Mouse (Mus musculus) adrenal gland, postnatal 4 days (tissue): ENCODE measurements around the gene Akt1s1. TPM values are rescaled to one million over a fixed set of nuclear protein-coding genes. Genes with fewer than 3 reads are reported as not detected.

Experiments used
- DNase-seq, 2 experiments: peaks; one replicate each; pipeline ENCODE4 v3.0.0; 2021 to 2022; ENCODE audit warnings: low spot score in 2 of 2, mixed read lengths in 2 of 2
- long read RNA-seq, 2 experiments: library from polyadenylated mRNA; stranded (forward); transcript quantifications; one replicate each; pipeline ENCODE4 v2.0.0; 2021
- total RNA-seq, 2 experiments: library from RNA; stranded (reverse); gene quantifications; 2 replicates each; pipeline ENCODE4 v1.2.3; 2021

Gene Akt1s1
- total RNA-seq, result 100 to 1,000 TPM; 119 to 134 TPM
- long read RNA-seq, experiment 1, transcript Akt1s1-204 (5 exons, 1,812 nt), result minor isoform, 10 of 57 reads
- long read RNA-seq, experiment 1, transcript Akt1s1-203 (5 exons, 1,160 nt), result major isoform, 14 of 57 reads
- long read RNA-seq, experiment 1, partial matches to known transcripts, result 10 of 57 reads
- long read RNA-seq, experiment 1, other reads (novel, unspliced or antisense), result 22 of 57 reads
- long read RNA-seq, experiment 2, transcript Akt1s1-204 (5 exons, 1,812 nt), result major isoform, 32 of 167 reads
- long read RNA-seq, experiment 2, transcript Akt1s1-203 (5 exons, 1,160 nt), result minor isoform, 27 of 167 reads
- long read RNA-seq, experiment 2, partial matches to known transcripts, result 52 of 167 reads
- long read RNA-seq, experiment 2, other reads (novel, unspliced or antisense), result 50 of 167 reads

- peak; percentile 90 to 97 for DNase-seq
Measured at GRCm38 (mm10) chr7:44848561-44849415, at the start of gene Akt1s1, which contains the start of gene Tbc1d17. TSS of gene Akt1s1 (plus strand) at chr7:44848991. TSS of gene Tbc1d17 (minus strand) at chr7:44849079.

- no peak for DNase-seq
Measured at GRCm38 (mm10) chr7:44808927-44809326, 39.9 kb upstream of the Akt1s1 start.

GRCm38 (mm10) chr7:44809466-44809865 lies 39.3 kb upstream of the Akt1s1 start:
- DNase-seq, result peak in 1 of 2 experiments; percentile 1

- no peak for DNase-seq
Measured at GRCm38 (mm10) chr7:44810365-44810764, 38.4 kb upstream of the Akt1s1 start.

- no peak for DNase-seq
Measured at GRCm38 (mm10) chr7:44810819-44811557, 37.8 kb upstream of the Akt1s1 start.

GRCm38 (mm10) chr7:44812651-44813325 lies 36.0 kb upstream of the Akt1s1 start:
- DNase-seq, result no peak

- no peak for DNase-seq
Measured at GRCm38 (mm10) chr7:44813985-44814384, 34.8 kb upstream of the Akt1s1 start.

DNA sequence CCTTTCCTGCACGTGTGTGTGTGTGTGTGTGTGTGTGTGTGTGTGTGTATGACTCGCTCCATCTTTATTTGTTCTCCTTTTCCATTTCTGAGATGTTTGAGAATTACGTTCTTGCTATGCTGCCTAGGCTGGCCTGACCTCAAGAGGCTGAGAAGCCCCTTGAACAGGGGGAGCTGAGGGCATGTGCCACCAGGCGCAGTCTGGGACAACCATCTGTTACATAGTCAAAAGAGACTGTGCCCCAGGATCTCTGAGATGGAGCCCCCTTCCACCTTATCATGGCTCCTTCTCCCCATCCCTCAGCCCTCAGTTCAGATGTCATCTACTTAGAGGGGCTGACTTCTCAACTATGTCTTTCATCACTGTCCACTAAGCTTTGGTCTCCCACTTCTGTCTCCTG lies 34.4 kb upstream of the Akt1s1 start:
- DNase-seq, result no peak

DNA sequence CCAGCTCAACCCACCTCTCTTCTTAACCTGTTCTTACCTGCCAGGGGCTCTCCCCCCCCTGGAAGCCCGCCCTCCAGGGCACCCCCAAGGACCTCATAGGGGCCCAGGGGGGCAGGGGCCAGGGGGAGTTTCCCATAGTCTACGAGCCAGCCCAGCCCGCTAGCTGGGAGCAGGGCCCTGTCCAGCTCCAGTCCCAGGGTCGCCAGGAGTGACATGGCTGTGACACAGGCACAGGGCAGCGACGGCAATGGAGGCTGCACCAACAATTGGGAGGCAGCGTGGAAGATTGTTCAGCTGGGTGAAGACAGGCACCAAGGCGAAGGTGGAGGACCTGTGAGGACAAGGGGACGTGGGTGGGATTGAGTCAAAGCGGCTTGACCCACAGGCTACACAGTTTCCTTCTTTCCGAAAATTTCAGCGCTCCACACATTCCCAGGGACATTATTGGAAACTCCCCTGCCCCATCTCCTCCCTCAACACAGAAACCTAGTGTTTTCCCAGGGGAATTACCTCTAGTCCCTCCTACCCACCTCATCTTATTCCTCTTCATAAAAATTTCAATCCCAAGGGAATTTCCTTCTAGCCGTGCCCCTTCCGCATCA lies 33.7 kb upstream of the Akt1s1 start:
- DNase-seq, result no peak

DNA sequence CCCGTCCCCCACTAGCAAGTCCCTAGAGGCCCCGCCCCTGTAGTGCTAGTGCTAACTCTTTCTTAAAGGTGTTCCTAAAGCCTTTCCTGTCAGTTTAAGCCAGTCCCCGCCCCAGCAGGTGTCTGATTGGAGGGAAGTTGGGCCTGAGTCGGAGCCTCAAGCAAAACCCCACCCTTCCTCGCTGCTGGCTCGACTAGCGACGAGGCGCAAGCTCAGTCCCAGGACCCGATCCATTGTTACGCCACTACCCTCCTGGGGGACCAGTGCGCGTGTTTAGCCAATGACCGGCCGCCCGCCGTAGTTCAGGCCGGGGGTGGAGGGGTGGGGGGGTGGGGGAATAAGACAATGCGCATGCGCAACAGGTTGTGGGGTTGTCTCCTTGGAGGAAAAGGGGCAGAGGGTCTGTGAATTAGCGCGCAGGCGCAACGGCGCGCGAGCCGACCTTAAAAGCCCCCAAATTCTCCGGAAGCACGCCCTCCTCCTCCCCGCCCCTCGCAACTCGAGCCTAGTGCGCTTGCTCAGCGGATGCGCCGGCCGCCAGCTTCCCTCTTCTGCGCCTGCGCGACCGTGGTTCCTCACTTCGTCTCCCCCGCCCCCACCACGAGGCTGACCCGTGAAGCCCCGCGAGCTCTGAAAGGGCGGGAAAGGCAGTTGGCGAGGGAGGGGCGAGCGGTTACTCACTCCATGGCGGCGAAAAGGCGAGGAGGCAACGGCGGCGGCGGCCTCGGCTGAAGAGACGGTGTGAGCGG lies 32.9 kb upstream of the Akt1s1 start, which contains the start of the genes Nup62 and Il4i1:
Gene Nup62 (plus strand): TSS at position 368 of the 749 bp plus-strand sequence.
Gene Il4i1 (plus strand): TSS at position 667 of the 749 bp plus-strand sequence.
- DNase-seq, result peak; percentile 98

GRCm38 (mm10) chr7:44816470-44817021 lies 32.2 kb upstream of the Akt1s1 start, which contains the start of gene Atf5:
TSS of gene Atf5 (minus strand) at chr7:44816658.
- peak in 1 of 2 experiments; percentile 60 for DNase-seq

GRCm38 (mm10) chr7:44817441-44817840 lies 31.4 kb upstream of the Akt1s1 start:
- no peak for DNase-seq

DNA sequence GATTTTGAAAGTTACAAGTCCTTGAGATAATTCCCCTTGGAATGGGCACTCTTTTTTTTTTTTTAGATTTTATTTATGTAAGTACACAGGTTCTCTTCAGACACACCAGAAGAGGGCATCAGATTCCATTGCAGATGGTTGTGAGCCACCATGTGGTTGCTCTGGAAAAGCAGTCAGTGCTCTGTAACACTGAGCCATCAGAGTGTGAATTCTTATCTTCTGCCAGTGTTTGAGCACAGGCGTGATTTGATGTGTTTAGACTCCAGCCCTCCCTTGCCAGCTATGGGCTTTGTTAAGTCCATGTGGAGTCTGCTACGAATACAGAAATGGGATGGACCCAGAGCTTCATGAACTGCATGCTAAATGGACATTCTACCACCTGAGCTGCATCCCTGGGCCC lies 30.6 kb upstream of the Akt1s1 start:
- DNase-seq, result no peak

GRCm38 (mm10) chr7:44818751-44819235 lies 30.0 kb upstream of the Akt1s1 start:
- no peak for DNase-seq

DNA sequence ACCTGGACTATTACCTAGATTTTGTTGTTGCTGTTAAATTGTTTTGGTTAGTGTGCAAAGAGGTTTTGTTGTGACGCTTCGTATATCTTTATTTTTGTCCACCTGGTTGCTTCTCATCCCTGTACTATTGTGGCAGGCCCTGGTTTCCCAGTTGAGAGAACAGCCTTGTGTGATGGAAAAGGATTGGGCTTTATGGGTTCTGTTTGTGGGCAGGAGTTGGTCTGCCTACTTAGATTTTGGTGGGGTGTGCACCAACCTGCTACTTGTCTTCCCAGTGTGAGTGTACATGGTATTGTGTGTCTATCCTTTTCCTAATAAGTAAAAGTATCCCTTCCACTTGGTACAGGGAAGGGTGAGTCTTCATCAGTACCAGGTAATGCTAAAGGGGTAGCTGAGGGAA lies 29.4 kb upstream of the Akt1s1 start:
- no peak for DNase-seq

DNA sequence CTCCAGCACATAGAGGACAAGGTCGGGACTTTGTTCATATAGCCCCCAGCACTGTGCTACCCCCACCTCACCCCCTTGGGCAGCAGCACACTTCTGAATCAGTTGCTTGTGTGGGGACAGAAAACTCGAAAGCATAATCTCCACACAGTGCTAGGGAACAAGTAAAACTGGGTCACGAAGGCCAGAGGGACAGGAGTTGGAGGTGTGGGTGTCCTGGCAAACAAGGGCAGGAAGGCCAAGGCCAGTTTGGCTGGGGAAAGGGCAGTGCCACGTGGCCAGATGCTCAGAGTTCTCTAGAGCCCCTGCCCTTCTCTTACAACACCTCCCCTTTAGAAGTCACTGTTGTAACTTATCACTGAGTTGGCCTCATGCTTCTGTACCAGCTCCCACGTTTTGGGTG lies 28.9 kb upstream of the Akt1s1 start:
- DNase-seq, result no peak

DNA sequence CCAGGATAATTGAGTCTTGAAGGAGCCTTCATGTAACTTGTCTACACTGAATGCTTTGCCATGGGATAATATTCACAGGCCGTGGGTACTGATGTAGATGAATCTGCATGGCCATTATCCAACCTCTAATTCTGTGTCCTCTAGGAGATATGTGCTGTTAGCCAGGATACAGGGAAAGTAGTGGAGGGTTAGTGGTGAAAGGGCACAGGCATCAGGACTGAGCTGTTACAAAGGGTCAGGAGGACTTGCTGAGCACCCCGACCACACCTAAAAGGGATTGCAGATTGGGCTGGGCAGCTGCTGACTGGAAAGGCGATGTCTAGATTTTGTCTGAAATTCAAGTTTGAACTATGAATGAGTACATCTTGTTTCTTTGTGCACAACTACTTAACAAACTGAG lies 28.3 kb upstream of the Akt1s1 start:
- no peak for DNase-seq

GRCm38 (mm10) chr7:44821666-44822448 lies 26.9 kb upstream of the Akt1s1 start:
- DNase-seq, result no peak
